Mouse (Mus musculus) forebrain, embryonic 11.5 days (tissue): ENCODE results near the gene Grpel1. TPM values are rescaled to one million over a fixed set of nuclear protein-coding genes. Genes with fewer than 3 reads are reported as not detected.

ENCODE experiments used
- ATAC-seq: fragments of 200-750 bp; cut with Nextera tagmentation; replicated peaks from 2 replicates; pipeline ENCODE4 v1.8.0; 2017; ENCODE audit warnings: moderate TSS enrichment; ENCODE audit not compliant: low FRiP score
- DNase-seq: peaks from one replicate; pipeline ENCODE4 v3.0.0-alpha.2; 2017; ENCODE audit warnings: low spot score
- H3K27ac ChIP-seq: fragments of 300-500 bp; sonication (generic); 2 replicates; pipeline ENCODE4 v1.5.1; 2014; ENCODE audit warnings: low read depth, low read length
- H3K27me3 ChIP-seq: fragments of 300-500 bp; sonication (generic); 2 replicates; pipeline ENCODE4 v1.6.1; 2014; ENCODE audit warnings: mild to moderate bottlenecking, low read length, mixed read lengths; ENCODE audit not compliant: control insufficient read depth, insufficient read depth
- H3K36me3 ChIP-seq: fragments of 300-500 bp; sonication (generic); 2 replicates; pipeline ENCODE4 v1.6.1; 2014; ENCODE audit warnings: mild to moderate bottlenecking, low read length, moderate library complexity, mixed read lengths; ENCODE audit not compliant: control insufficient read depth, insufficient read depth
- H3K4me1 ChIP-seq: fragments of 300-500 bp; sonication (generic); replicated peaks from 2 replicates; pipeline ENCODE4 v1.6.1; 2014; ENCODE audit warnings: low read length, mixed read lengths; ENCODE audit not compliant: control insufficient read depth, insufficient read depth
- H3K4me2 ChIP-seq: fragments of 300-500 bp; sonication (generic); 2 replicates; pipeline ENCODE4 v1.6.1; 2014; ENCODE audit warnings: low read depth, mild to moderate bottlenecking, low read length, moderate library complexity, mixed read lengths; ENCODE audit not compliant: severe bottlenecking
- H3K4me3 ChIP-seq: fragments of 300-500 bp; sonication (generic); 2 replicates; pipeline ENCODE4 v1.5.1; 2014; ENCODE audit warnings: low read depth, low read length
- H3K9ac ChIP-seq: fragments of 300-500 bp; sonication (generic); 2 replicates; pipeline ENCODE4 v1.6.1; 2014; ENCODE audit warnings: low read length
- H3K9me3 ChIP-seq: fragments of 300-500 bp; sonication (generic); 2 replicates; pipeline ENCODE4 v1.6.1; 2016; ENCODE audit warnings: low read length, mixed read lengths; ENCODE audit not compliant: control insufficient read depth
- WGBS: fragments of 180-500 bp; shearing (Covaris S2); extraction: QIAGEN DNeasy Blood & Tissue Kit; methylation state at CpG from one replicate; pipeline ENCODE4 v1.1.7; 2014; 5-methylcytosine and 5-hydroxymethylcytosine counted together
- polyA plus RNA-seq: library from polyadenylated mRNA; unstranded; fragments of >200 nt; fragmentation: Nextera tagmentation; extraction: Ambion mirVana; gene quantifications from 2 replicates; pipeline ENCODE4 v1.2.1, GENCODE M21; 2014

The Grpel1 gene
- polyA plus RNA-seq, 1 experiment from 2014 or later, result 51.7 TPM

GRCm38 (mm10) chr5:36505643-36506042, 40.8 kb downstream of the Grpel1 start:
- Histone ChIP-seq H3K36me3 (no peaks in the 10 kb centered on the region; the same call in 1 of the 2 replicates), H3K9me3 (no peaks in the 10 kb centered on the region), H3K4me2 (no peak overlapping the region), H3K27me3 (no peaks in the 10 kb centered on the region), H3K27ac (no peak overlapping the region), H3K9ac (no peak overlapping the region), H3K4me1 (no peaks in the 10 kb centered on the region), H3K4me3 (no peak overlapping the region)
- 70% methylated on average over 5 of the region's 5 CpGs for WGBS
- no peak for DNase-seq
- no peak for ATAC-seq

- no peaks in the 10 kb centered on the region for H3K4me1 ChIP-seq
- H3K4me3 ChIP-seq, result no peak overlapping the region
- H3K4me2 ChIP-seq, result no peak overlapping the region
- no peaks in the 10 kb centered on the region for H3K9me3 ChIP-seq
- H3K27me3 ChIP-seq, result no peaks in the 10 kb centered on the region
- no peak for ATAC-seq
- H3K27ac ChIP-seq, result no peak overlapping the region
- H3K36me3 ChIP-seq, result no peaks in the 10 kb centered on the region; the same call in 1 of the 2 replicates
- no peak overlapping the region for H3K9ac ChIP-seq
- DNase-seq, result no peak
- 93% methylated on average over 10 of the region's 10 CpGs for WGBS
Measured at GRCm38 (mm10) chr5:36508351-36508750, 43.6 kb downstream of the Grpel1 start.

GRCm38 (mm10) chr5:36510956-36511355, 46.2 kb downstream of the Grpel1 start:
- ATAC-seq, result no peak
- 97% methylated on average over 2 of the region's 2 CpGs for WGBS
- no peaks in the 10 kb centered on the region; the same call in 1 of the 2 replicates for H3K36me3 ChIP-seq

GRCm38 (mm10) chr5:36515126-36515525, 50.3 kb downstream of the Grpel1 start:
- Histone ChIP-seq H3K27me3 (no peaks in the 10 kb centered on the region), H3K36me3 (no peaks in the 10 kb centered on the region; the same call in 1 of the 2 replicates), H3K9me3 (no peaks in the 10 kb centered on the region), H3K4me3 (no peak overlapping the region), H3K27ac (no peak overlapping the region), H3K4me2 (no peak overlapping the region), H3K4me1 (no peaks in the 10 kb centered on the region), H3K9ac (no peak overlapping the region)
- ATAC-seq (no peak), DNase-seq (no peak)
- WGBS, result 97% methylated on average over 1 of the region's 1 CpGs

More at GRCm38 (mm10) chr5:36510956-36511355, 46.2 kb downstream of the Grpel1 start:
- no peak overlapping the region for H3K4me3 ChIP-seq
- H3K4me2 ChIP-seq, result no peak overlapping the region
- H3K9me3 ChIP-seq, result no peaks in the 10 kb centered on the region
- H3K9ac ChIP-seq, result no peak overlapping the region
- H3K27ac ChIP-seq, result no peak overlapping the region
- H3K27me3 ChIP-seq, result no peaks in the 10 kb centered on the region
- H3K4me1 ChIP-seq, result no peaks in the 10 kb centered on the region
- DNase-seq, result no peak

GRCm38 (mm10) chr5:36515558-36515957, 50.8 kb downstream of the Grpel1 start:
- ATAC-seq (no peak), DNase-seq (no peak)
- no peak overlapping the region for H3K4me2 ChIP-seq
- no peak overlapping the region for H3K9ac ChIP-seq
- H3K4me3 ChIP-seq, result no peak overlapping the region
- no peaks in the 10 kb centered on the region for H3K27me3 ChIP-seq
- H3K36me3 ChIP-seq, result no peaks in the 10 kb centered on the region; the same call in 1 of the 2 replicates
- no peaks in the 10 kb centered on the region for H3K9me3 ChIP-seq
- no peak overlapping the region for H3K27ac ChIP-seq
- H3K4me1 ChIP-seq, result no peaks in the 10 kb centered on the region
- WGBS, result 85% methylated on average over 5 of the region's 5 CpGs

- WGBS, result 83% methylated on average over 3 of the region's 3 CpGs
Measured at GRCm38 (mm10) chr5:36517596-36517995, 52.8 kb downstream of the Grpel1 start.

GRCm38 (mm10) chr5:36519751-36520150, 55.0 kb downstream of the Grpel1 start:
- no peaks in the 10 kb centered on the region for H3K9me3 ChIP-seq
- DNase-seq, result no peak
- WGBS, result 78% methylated on average over 3 of the region's 3 CpGs
- H3K36me3 ChIP-seq, result no peaks in the 10 kb centered on the region; the same call in 1 of the 2 replicates
- no peaks in the 10 kb centered on the region for H3K4me1 ChIP-seq
- no peak overlapping the region for H3K4me2 ChIP-seq
- H3K4me3 ChIP-seq, result no peak overlapping the region
- H3K9ac ChIP-seq, result no peak overlapping the region
- no peak overlapping the region for H3K27ac ChIP-seq
- no peaks in the 10 kb centered on the region for H3K27me3 ChIP-seq
- ATAC-seq, result no peak

More at GRCm38 (mm10) chr5:36517596-36517995, 52.8 kb downstream of the Grpel1 start:
- Histone ChIP-seq H3K9ac (no peak overlapping the region), H3K4me1 (no peaks in the 10 kb centered on the region), H3K9me3 (no peaks in the 10 kb centered on the region), H3K27ac (no peak overlapping the region), H3K36me3 (no peaks in the 10 kb centered on the region; the same call in 1 of the 2 replicates), H3K4me2 (no peak overlapping the region), H3K4me3 (no peak overlapping the region), H3K27me3 (no peaks in the 10 kb centered on the region)
- ATAC-seq (no peak), DNase-seq (no peak)

GRCm38 (mm10) chr5:36522782-36523181, 58.0 kb downstream of the Grpel1 start:
- ATAC-seq (no peak), DNase-seq (no peak)
- Histone ChIP-seq H3K27ac (no peak overlapping the region), H3K4me3 (no peak overlapping the region), H3K9me3 (no peaks in the 10 kb centered on the region), H3K36me3 (no peaks in the 10 kb centered on the region; the same call in 1 of the 2 replicates), H3K4me1 (no peaks in the 10 kb centered on the region), H3K27me3 (no peaks in the 10 kb centered on the region), H3K9ac (no peak overlapping the region), H3K4me2 (no peak overlapping the region)
- WGBS, result 88% methylated on average over 2 of the region's 2 CpGs

GRCm38 (mm10) chr5:36523219-36523703, 58.5 kb downstream of the Grpel1 start:
- ATAC-seq (no peak), DNase-seq (no peak)
- Histone ChIP-seq H3K4me2 (no peak overlapping the region), H3K4me3 (no peak overlapping the region), H3K27me3 (no peaks in the 10 kb centered on the region), H3K9me3 (no peaks in the 10 kb centered on the region), H3K4me1 (no peaks in the 10 kb centered on the region), H3K27ac (no peak overlapping the region), H3K9ac (no peak overlapping the region), H3K36me3 (no peaks in the 10 kb centered on the region; the same call in 1 of the 2 replicates)
- WGBS, result 88% methylated on average over 5 of the region's 5 CpGs
